Mouse (Mus musculus): ENCODE data around the gene Zfp87.

Gene Zfp87

DNA sequence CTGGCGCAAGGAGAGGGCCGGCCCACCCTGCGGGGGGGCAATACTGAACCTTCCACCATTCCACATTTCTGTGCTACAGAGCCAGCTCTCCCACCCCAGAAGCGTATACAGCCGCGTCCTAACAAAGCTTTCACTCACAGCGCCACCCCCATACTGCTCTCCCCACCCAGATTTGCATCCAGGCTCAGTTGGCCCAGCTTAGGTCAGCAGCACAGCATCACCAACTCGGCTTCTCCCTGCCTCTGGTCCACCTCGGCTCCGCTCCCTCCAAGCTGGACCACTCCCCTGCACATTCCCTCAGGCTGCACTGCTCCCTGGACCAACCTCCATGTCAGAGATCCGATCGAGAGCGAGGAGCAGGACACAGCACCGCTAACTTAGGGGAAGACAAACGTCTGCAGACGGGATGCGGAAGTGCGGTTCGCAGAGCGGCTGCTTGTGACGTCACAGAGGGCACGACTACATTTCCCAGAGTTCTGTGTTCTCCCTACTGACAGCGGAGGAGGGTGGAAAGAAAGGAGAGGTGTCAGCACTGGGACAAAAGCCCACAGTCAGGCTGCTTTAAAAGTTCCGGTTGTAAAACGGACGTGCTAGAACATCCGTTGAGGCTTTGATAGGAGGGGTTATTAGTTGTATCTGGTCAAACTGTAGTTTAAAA is at the start of gene Zfp87, which contains the start of gene Gm26965:
Gene Zfp87 (minus strand): TSS at position 425 of the 658 bp plus-strand sequence.
Gene Gm26965 (minus strand): TSS at position 399 of the 658 bp plus-strand sequence.
- DNase-seq (ENCODE audit: low spot score in 2 of 2): peak; percentile 94 to 97

DNA sequence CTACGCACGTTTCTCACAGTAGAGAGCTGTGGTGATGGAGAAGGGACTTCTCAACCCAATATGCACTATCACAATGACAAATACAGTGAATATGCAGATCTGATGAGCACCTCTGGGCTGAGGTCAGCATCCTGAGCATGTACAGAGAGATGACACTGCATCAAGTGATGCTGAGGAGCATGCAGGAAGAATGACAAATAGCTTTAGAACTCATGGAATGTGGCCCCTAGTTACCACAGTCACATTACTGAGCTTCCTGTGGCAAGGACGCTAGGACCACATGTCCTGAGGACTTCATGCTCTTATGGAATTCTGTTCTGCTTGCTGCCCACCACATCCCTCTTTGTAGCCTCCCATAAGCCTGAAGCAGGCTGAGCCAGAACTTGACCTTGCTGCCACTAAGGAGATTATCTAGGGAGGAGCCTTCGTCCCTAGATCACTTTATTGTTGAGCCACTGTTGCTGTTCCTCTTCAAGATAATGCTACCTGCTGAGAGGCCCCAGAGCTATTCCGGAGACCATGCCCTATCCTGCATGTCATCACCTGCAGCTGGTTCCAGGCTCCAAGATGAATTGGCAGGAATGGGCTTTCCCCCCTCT is 46.7 kb upstream of the Zfp87 start:
- no peak for DNase-seq (ENCODE audit: low spot score in 2 of 2)

DNA sequence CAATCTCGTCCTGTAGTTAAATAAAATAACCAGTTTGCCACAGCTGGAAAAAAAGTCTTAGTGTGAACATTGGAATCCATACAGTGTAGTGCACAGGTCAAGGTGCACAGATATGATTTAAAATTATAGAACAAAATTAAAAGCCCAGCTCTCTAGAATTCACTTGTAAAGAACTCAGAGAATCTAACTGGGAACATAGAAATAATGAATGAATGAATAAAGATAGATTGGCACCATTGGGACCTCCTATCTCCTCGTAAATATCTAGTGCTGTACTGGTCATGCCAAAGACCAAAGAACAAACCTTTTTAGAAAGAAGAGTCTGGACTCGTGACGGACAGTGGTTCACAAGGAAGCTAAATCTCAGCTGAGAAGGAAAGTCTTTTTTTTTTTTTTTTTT is 27.8 kb upstream of the Zfp87 start, which contains the start of gene Zfp748:
Gene Zfp748 (minus strand): TSS at position 101 of the 400 bp plus-strand sequence.
- no peak for DNase-seq (ENCODE audit: low spot score in 2 of 2)

DNA sequence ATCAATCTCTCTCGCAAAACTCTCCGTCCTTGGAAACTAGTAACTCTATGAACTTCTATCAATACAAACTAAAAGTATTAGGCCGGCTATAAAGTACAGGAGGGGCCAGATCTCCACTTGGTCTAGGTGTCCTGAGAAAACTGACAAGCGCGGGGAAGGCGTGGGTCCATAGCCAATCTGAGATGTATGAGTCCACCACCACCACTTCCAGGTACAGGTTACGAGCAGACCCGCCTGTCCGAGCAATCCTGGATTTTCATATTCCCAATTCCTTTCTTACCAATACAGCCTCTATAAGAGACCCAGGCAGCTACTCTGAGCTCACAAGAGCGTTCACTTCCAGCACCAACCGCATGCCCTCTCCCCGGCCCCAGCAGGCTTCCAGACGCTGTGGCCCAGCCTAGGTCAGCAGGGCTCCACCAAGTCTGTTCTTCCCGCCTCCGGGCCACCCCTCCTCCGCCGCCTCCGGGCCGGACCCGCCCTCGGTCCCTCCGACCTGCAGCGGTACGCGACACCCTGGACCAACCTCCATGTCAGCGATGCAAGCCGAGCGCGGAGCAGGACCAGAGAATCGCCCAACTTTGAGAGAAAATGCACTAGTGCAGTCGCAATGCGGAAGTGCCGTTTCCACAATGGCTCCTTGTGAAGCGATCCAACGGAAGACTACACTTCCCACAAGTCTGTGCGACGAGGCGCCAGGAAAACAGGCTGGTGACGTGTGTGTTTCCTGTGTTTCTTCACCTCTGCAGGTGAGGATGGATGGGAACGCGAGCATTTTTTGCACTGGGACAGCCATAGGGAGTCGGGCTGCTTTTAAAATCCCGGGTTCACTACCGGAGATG is 26.7 kb upstream of the Zfp87 start:
- DNase-seq (ENCODE audit: low spot score in 2 of 2): peak; percentile 91 to 94

DNA sequence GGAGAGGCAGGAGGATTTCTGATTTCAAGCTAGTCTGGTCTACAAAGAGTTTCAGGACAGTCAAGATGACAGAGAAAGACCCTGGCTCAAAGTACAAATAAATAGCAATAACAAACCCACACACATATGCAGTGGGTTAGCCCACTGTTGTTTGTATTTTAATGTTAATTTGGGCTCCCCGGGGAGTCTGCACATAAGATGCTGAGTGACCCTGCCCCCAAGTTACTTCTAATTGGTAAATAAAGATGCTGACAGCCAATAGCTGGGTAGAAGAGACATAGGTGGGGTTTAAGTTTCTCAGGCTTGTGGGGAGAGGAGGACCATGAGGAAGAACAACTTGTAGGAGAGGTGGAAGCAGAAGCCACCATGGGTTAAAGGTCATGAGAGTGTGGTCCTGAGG is 20.0 kb upstream of the Zfp87 start:
- no peak for DNase-seq (ENCODE audit: low spot score in 2 of 2)

DNA sequence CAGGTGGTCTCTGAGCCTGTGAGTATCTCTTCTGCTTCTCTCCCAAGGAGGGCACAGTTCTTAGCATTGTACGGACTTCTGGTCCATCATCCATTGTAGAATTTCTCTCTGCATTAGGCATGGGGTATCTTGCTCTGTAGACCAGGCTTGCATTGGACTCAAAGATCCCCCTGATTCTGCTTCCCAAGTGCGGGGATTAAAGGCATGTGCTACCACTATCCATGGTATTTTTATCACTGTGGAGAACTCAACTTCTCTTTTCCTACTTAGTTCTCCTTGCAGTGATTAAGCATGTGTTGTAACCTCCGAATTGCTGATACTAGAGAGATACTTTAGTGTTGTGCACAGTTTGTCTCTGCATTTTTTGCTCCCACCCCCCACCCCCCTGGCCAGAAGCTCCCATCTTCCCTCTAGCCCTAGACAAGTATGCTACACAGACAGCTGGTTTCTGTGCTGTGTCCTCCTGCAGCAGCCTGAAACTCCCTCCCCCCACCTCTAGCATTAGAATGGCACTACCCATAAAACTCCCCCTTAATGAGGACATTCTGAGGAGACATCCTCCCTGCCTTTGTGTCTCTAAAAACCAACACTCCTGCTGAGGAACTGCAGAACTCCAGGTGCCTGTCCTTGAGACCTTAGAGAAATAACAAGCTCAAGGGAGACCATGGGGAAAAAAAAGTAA is 1.2 kb upstream of the Zfp87 start:
- DNase-seq (ENCODE audit: low spot score in 2 of 2): no peak

DNA sequence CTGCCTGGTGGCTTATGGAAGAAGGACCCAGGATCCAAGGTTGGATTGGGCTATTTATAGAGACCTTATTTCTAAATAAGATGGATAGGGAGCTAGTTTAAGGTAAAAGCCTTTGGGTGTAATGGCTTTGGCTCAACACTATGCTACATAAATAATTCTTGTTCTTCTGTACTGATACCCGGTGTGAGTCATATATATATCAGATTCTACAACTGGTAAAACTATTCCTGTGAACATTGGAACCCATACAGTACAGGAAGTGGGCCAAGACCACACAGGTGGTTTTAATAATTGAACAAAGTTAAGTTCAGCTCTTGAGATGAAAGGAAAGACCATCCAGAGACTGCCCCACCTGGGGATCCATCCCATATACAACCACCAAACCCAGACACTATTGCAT is 25.1 kb downstream of the Zfp87 start:
- no peak for DNase-seq (ENCODE audit: low spot score in 2 of 2)

DNA sequence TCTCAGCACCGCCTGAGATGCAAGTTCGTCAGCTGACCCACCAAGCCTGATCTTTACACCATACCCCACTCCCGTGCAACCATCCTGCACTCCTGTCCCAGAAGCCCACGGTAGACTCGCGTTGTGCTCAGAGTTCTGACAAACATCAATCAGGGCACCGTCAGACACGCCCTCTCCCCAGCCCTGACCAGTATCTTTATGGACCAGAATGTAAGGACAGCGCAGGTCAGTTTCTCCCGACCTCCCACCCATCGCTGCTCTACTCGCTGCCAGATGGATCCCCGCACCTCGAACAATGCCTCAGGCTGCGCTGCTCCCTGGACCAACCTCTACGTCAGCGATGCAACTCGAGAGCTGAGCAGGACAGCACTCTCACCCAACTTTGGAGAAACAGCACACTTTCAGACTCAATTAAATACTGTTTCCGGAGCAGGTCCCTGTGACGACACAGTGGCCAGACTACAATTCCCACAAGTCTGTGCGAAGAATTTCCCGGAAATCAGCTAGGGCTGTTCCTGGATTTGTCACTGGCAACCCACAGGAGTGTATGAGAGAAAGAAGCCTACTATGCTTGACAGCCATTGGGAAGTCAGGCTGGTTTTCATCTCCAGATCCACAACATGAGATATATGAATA is 25.8 kb downstream of the Zfp87 start, which contains the start of gene Zfp58:
Gene Zfp58 (minus strand): TSS at position 472 of the 636 bp plus-strand sequence.
- peak; percentile 89 to 95 for DNase-seq (ENCODE audit: low spot score in 2 of 2)

DNA sequence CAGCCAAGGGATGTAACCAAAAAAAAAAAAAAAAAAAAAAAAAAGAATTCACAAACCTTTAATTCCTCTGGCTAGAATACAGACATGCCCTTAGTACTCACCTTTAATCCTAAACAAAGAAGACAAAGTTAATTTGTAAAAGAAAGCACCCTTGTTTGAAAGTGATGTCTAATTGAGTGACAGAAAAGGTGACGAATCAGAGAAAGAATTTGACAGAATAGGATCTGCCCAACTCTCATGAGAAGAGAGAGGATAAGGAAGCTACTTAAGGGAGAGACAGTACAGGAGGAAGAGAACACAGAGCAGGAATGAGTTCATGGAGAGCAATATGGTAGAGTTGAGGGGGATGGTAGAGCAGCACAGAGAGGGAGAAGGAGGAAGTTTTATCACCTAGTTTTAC is 30.3 kb downstream of the Zfp87 start:
- DNase-seq (ENCODE audit: low spot score in 2 of 2): no peak

DNA sequence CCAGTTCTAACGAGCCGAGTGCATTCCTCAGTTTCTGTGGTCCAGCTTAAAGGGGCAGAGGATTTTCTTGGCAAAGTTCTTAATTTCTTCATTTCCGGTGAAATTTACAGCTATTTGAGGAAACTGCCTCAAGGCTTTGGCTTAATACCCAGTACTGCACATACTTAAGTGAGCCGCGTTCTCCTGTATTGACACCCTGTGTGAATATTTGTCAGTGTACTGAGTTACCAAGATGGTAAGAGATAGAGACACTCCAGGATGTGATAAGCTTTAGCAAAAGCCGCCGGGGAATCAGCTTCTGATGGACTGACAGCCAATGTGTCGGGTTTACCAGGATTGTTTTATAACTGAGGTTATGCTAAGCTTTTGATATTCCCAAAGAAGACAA is 41.6 kb downstream of the Zfp87 start:
- peak; percentile 10 to 41 for DNase-seq (ENCODE audit: low spot score in 2 of 2)

DNA sequence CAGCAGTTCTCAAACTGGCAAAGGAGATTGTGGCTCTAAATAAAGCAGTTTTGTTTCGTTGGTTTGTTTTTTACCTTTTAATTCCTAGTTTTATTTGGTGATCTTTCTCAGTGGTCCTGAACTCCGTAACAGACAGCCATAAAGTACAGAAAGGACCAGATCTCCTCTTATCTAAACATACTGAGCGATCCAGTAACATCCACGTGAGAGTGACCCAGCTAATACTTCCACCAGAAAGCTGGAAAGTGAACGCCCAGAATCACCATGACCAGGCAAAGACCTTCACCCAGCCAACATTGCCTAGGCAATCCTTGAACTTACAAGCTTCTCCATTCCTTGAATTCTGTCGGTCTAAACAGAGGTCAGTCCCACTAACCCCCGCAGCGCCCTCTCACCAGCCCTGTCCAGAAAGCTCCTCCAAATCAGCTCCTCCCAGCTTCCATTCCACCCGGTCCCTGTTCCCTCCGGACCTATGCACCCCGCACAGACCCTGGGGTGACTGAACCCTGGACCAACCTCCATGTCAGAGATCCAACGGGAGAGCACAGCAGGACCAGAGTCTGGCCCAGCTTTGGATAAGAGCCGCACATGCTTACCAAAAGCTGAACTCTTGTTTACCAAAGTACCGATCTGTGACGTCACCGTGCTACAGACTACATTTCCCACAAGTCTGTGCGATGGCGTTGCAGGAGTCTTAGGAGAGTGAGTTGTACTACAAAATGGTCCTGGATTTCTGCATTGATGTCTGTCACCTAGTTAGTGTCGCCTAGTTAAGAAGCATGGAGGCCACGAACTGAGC is 42.2 kb downstream of the Zfp87 start, which contains the start of gene Zfp874b:
Gene Zfp874b (minus strand): TSS at position 634 of the 799 bp plus-strand sequence.
- DNase-seq (ENCODE audit: low spot score in 2 of 2): peak; percentile 90 to 96

DNA sequence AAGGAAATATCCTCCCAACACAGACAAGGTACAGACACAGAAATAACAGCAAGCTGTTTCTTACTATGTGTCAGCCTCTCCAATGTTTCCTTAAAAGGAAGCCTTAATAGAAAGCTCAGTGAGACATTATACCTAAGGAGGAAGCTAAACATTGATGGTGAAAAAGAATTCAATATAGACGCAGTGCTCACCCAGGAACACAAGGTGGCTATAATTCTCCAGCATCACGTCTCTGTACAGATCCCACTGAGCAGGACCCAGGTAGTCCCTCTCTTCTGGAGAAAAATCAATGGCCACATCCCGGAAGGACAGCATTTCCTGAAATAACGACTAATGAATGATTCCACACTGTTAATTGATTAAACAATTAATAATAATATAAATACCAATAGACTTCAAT is 44.4 kb downstream of the Zfp87 start:
- no peak for DNase-seq (ENCODE audit: low spot score in 2 of 2)

DNA sequence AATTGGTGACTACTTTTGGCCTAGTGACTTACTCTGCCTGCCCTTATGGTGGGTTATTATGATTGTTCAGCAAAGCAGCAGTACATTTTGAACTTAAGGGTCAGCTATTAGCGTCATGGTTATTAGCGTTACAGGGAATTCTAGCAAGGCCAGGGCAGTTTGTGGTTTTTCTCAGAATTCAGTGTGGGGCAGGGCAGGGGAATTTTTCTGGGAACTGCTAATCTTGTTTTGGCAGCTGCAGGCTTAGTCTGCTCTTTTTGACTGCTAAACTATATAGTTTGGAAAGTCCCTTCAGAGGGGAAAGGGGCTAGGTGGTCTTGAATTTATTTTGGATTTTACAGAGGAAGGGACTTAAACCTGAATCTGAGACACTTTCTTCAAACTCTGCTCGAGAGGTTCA is 56.7 kb downstream of the Zfp87 start:
- DNase-seq (ENCODE audit: low spot score in 2 of 2): no peak
